Mouse (Mus musculus) small intestine, adult 2 months (tissue): ENCODE data around the gene Dram1.

Experiments used
- CTCF ChIP-seq: fragments of 200-500 bp; IDR thresholded peaks from 2 replicates; pipeline ENCODE4 v1.5.1; 2012; ENCODE audit warnings: low read depth, mild to moderate bottlenecking, control low read depth, inconsistent platforms, low read length, moderate library complexity, mixed read lengths; ENCODE audit not compliant: insufficient replicate concordance, insufficient read length; ENCODE audit errors: extremely low read depth
- POLR2A ChIP-seq: fragments of 200-500 bp; IDR thresholded peaks from 2 replicates; pipeline ENCODE4 v1.6.1; 2012; ENCODE audit warnings: low read depth, mild to moderate bottlenecking, control low read depth, inconsistent platforms, low read length, moderate library complexity

DNA sequence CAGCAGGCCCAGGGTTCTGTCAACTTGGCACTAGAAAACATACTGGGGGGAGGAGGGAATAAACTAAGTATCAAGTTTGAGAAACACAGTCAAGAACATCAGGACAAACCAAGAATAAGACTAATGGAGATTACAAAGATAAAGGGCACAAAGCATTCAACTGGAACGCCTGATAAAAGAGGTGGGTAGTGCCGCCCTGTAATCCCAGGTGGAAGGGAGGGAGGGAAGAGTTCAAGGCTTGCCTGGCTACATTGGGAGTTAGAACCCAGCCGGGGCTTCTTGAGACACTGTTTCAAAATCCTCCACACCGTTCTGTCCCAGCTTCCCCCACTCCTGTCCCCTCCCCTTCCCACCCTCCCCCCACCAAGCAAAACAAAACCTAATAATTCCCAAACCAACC is 1.2 kb downstream of the Dram1 start:
- TF ChIP-seq CTCF (no peak), POLR2A (no peak)
